ENCODE assay signal across 8 mouse cellular contexts in the genomic region with DNA sequence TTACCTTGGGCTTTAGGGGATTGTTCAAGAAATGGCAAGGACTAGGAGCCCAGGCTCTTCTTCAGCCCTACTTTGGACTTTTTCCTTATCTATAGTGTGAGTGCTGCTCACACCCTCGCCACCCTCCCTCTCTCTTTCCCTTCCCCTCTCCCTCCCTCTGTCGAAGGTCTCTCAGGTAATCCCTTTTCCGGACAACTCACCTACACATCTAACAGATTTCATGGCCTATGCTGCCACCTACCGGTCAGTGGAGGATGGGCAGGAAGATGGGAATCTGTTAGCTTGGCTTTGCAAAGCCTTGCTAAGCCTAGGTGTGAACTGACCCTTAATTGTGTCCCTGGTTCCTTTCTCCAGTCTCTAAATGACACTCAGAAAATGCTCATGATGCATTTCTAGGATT. TPM values are rescaled to one million over a fixed set of nuclear protein-coding genes. Genes with fewer than 3 reads are reported as not detected.
DNase-seq lines count a peak whose midpoint lies in the region; TF ChIP-seq lines count a peak whose summit lies in the region.
"Had no signal": no experiment of that assay in that cellular context is flagged by ENCODE, and none has a peak within 500 bp of the region (broad histone marks: within the 10 kb centered on the region; RNA-seq: fewer than 3 reads in every experiment).

No protein-coding gene starts in this region.

- TF ChIP-seq CTCF in cortical plate, adult 2 months (IDR thresholded peaks at IDR 0.05; ENCODE audit: extremely low read depth, insufficient read depth, low read length), result peak; percentile 97

- peaks cover 5% of the 10 kb centered on the region for H3K4me1 ChIP-seq in cortical plate, adult 2 months (ENCODE audit: control insufficient read depth, insufficient read depth, low read length)

- peak; percentile 82 for DNase-seq in CD4-positive helper T cell, adult 2 months (ENCODE audit: low read depth, low spot score)
- peak; percentile 88 for DNase-seq in NIH3T3 (ENCODE audit: low read depth)
- peak; percentile 64 for DNase-seq in gastrocnemius, postnatal 25 days
- peak; percentile 91 for DNase-seq in kidney, postnatal 10 days
- DNase-seq in lung, postnatal 4 days, result peak; percentile 74 to 88
- peak; percentile 76 for DNase-seq in right cerebral cortex, postnatal 14 days

- TF ChIP-seq POLR2A in cortical plate, adult 2 months (IDR thresholded peaks at IDR 0.05; ENCODE audit: extremely low read depth, insufficient read depth, low read length), result no peak

- no peak overlapping the region for H3K27ac ChIP-seq in cortical plate, adult 2 months (ENCODE audit: insufficient read depth, low read length)

- no peak overlapping the region for H3K4me3 ChIP-seq in cortical plate, adult 2 months (ENCODE audit: insufficient read depth, low read length)

RNA-seq across cellular contexts. Expression of a gene that starts 19.4 kb away (rescaled TPM):
- polyA plus RNA-seq in cortical plate, adult 2 months (2012; rRNA removed), result 13.8 and 14.6 TPM in 2 replicates
- total RNA-seq in gastrocnemius, postnatal 25 days (2021), result 10 to 100 TPM; 33.6 to 40.7 TPM

RNA-seq across cellular contexts. Expression of a gene that starts 47.2 kb away (rescaled TPM):
- 0.11 TPM in 1 of 2 replicates, not detected in the other for polyA plus RNA-seq in cortical plate, adult 2 months (2012; rRNA removed)
- total RNA-seq in gastrocnemius, postnatal 25 days (2021), result under 1 TPM; 0.32 to 0.43 TPM
- total RNA-seq: layer of hippocampus, adult 8-10 months had no signal

RNA-seq across cellular contexts. Expression of a gene that starts 59.7 kb away (rescaled TPM):
- 0.06 TPM in 1 of 2 replicates, not detected in the other for polyA plus RNA-seq in cortical plate, adult 2 months (2012; rRNA removed)
- total RNA-seq in gastrocnemius, postnatal 25 days (2021), result not detected
- total RNA-seq: layer of hippocampus, adult 8-10 months had no signal
